Mouse (Mus musculus): ENCODE data around the gene Ripor2.

DNA sequence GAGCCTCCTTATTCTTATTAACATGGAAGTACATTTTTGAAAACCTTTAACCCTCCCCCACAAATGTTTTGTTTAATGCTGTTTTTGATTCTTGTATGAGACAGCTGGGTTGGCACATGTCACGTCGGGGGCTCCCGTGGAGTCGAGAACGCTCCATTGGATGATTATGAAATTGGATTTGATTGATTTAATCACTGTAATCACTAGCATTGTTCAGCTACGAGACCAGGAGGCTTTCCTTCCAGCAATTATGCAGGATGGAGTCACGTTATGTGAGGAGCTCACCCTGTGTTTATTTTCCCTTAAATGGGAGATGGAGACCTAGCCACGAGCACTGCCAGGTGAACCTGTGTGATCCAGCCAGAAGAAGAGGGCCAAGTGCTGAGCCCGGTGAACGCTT lies at the start of gene Ripor2:
- TF ChIP-seq CTCF (IDR thresholded peaks at IDR 0.05; ENCODE audit: control insufficient read depth, insufficient read depth, low read length) (no peak), POLR2A (IDR thresholded peaks at IDR 0.05; ENCODE audit: borderline replicate concordance, control insufficient read depth, low read depth, low read length) (no peak)

All from bone marrow, adult 2 months (tissue).